9 mouse cellular contexts compared by ENCODE assay signal in genomic region chr17:45575123-45575897, GRCm38 (mm10). TPM values are rescaled to one million over a fixed set of nuclear protein-coding genes. Genes with fewer than 3 reads are reported as not detected.
DNase-seq lines count a peak whose midpoint lies in the region; ATAC-seq and TF ChIP-seq lines count a peak whose summit lies in the region.
"Had no signal": no experiment of that assay in that cellular context is flagged by ENCODE, and none has a peak within 500 bp of the region (broad histone marks: within the 10 kb centered on the region; RNA-seq: fewer than 3 reads in every experiment).

No protein-coding gene starts in this region.

- H3K36me3 ChIP-seq in heart, embryonic 11.5 days (ENCODE audit: control insufficient read depth, insufficient read depth, low read length), result peaks cover 12% of the 10 kb centered on the region
- peaks cover 4% of the 10 kb centered on the region; the same call in 1 of the 2 replicates for H3K36me3 ChIP-seq in testis, adult 2 months (ENCODE audit: control insufficient read depth, insufficient read depth, low read length)
- H3K36me3 ChIP-seq in liver, embryonic 11.5 days (ENCODE audit: control insufficient read depth, insufficient read depth, low read length), result peaks cover 15% of the 10 kb centered on the region

- H3K4me3 ChIP-seq in heart, embryonic 11.5 days (ENCODE audit: low read depth, low read length), result no peak overlapping the region
- no peak overlapping the region for H3K4me3 ChIP-seq in testis, adult 2 months (ENCODE audit: control insufficient read depth, low read depth, low read length)
- peak overlapping the region; percentile 100; the same call in 1 of the 2 replicates for H3K4me3 ChIP-seq in liver, embryonic 11.5 days (ENCODE audit: low read depth, low read length)

- H3K27me3 ChIP-seq in heart, embryonic 11.5 days (ENCODE audit: control insufficient read depth, insufficient read depth, low read length), result no peaks in the 10 kb centered on the region
- no peaks in the 10 kb centered on the region for H3K27me3 ChIP-seq in testis, adult 2 months (ENCODE audit: control insufficient read depth, insufficient read depth, low read length)
- H3K27me3 ChIP-seq in liver, embryonic 11.5 days (replicated peaks; ENCODE audit: control insufficient read depth, insufficient read depth, low read length), result no peaks in the 10 kb centered on the region

- peak overlapping the region; percentile 8; the same call in 1 of the 2 replicates for H3K4me2 ChIP-seq in heart, embryonic 11.5 days
- peak overlapping the region; percentile 98 for H3K4me2 ChIP-seq in liver, embryonic 11.5 days

- peak overlapping the region; percentile 100; the same call in 1 of the 2 replicates for H3K9ac ChIP-seq in heart, embryonic 11.5 days (ENCODE audit: low read depth, low read length)
- peak overlapping the region; percentile 100 for H3K9ac ChIP-seq in liver, embryonic 11.5 days (ENCODE audit: low read depth, low read length)

- no peaks in the 10 kb centered on the region for H3K9me3 ChIP-seq in heart, embryonic 11.5 days (replicated peaks; ENCODE audit: control insufficient read depth, low read length)
- H3K9me3 ChIP-seq in liver, embryonic 11.5 days (ENCODE audit: control insufficient read depth, low read length), result no peaks in the 10 kb centered on the region

- no peak for ATAC-seq in heart, embryonic 11.5 days (replicated peaks; ENCODE audit: insufficient number of reproducible peaks, low FRiP score, low TSS enrichment)
- ATAC-seq in liver, embryonic 11.5 days (replicated peaks; ENCODE audit: low FRiP score), result no peak

- peaks cover 23% of the 10 kb centered on the region for H3K4me1 ChIP-seq in heart, embryonic 11.5 days (ENCODE audit: control insufficient read depth, insufficient read depth, low read length)
- H3K4me1 ChIP-seq in testis, adult 2 months (ENCODE audit: control insufficient read depth, insufficient read depth, low read length), result peaks cover 11% of the 10 kb centered on the region
- peaks cover 34% of the 10 kb centered on the region for H3K4me1 ChIP-seq in liver, embryonic 11.5 days (replicated peaks; ENCODE audit: control insufficient read depth, insufficient read depth, low read length)

- no peak for TF ChIP-seq POLR2A in testis, adult 2 months (IDR thresholded peaks at IDR 0.05; ENCODE audit: control insufficient read depth, low read depth, low read length)

- 92% methylated on average over 8 of the region's 8 CpGs for WGBS in heart, embryonic 11.5 days (ENCODE audit: insufficient replicate concordance)
- 87% methylated on average over 8 of the region's 8 CpGs for WGBS in liver, embryonic 11.5 days

- DNase-seq in heart, adult 9 months (ENCODE audit: low spot score in 2 of 2), result no peak
- DNase-seq in testis, postnatal 10 days (ENCODE audit: low spot score), result no peak
- DNase-seq in liver, embryonic 11.5 days (ENCODE audit: low spot score), result no peak
- DNase-seq in ovary, postnatal 10 days (ENCODE audit: low spot score), result no peak
- no peak for DNase-seq in embryo, embryonic 10 days (ENCODE audit: low spot score)
- no peak for DNase-seq in left cerebral cortex, adult 9 months (ENCODE audit: low spot score in 2 of 2)
- DNase-seq: right cerebral cortex, postnatal 25 days had no signal

- no peak overlapping the region for H3K27ac ChIP-seq in heart, embryonic 11.5 days (ENCODE audit: low read depth, low read length)
- H3K27ac ChIP-seq in testis, adult 2 months (ENCODE audit: control insufficient read depth, insufficient read depth, low read depth, low read length), result peak overlapping the region; percentile 98
- peak overlapping the region; percentile 99 for H3K27ac ChIP-seq in liver, embryonic 11.5 days (ENCODE audit: low read depth, low read length)

- no peak for TF ChIP-seq CTCF in testis, adult 2 months (IDR thresholded peaks at IDR 0.05; ENCODE audit: control insufficient read depth, insufficient read depth, insufficient replicate concordance, low read depth, low read length)

RNA-seq across cellular contexts. Expression of gene Hsp90ab1, which starts 2.2 kb away (rescaled TPM):
- polyA plus RNA-seq in heart, embryonic 11.5 days (2014; fragmentation: Nextera tagmentation; extraction: Ambion mirVana), result 1,458 and 1,495 TPM in 2 replicates
- 99.1 and 109 TPM in 2 replicates for polyA plus RNA-seq in testis, adult 2 months (2012; rRNA removed)
- 1,837 and 1,887 TPM in 2 replicates for polyA plus RNA-seq in liver, embryonic 11.5 days (2014; fragmentation: Nextera tagmentation; extraction: Ambion mirVana)

RNA-seq across cellular contexts. Expression of gene Slc35b2, which starts 11.6 kb away (rescaled TPM):
- 87.2 and 91.0 TPM in 2 replicates for polyA plus RNA-seq in heart, embryonic 11.5 days (2014; fragmentation: Nextera tagmentation; extraction: Ambion mirVana)
- polyA plus RNA-seq in testis, adult 2 months (2012; rRNA removed), result 26.6 and 35.6 TPM in 2 replicates
- polyA plus RNA-seq in liver, embryonic 11.5 days (2014; fragmentation: Nextera tagmentation; extraction: Ambion mirVana), result 110 and 116 TPM in 2 replicates

RNA-seq across cellular contexts. Expression of gene Nfkbie, which starts 19.8 kb away (rescaled TPM):
- 2.4 TPM in 2 replicates for polyA plus RNA-seq in heart, embryonic 11.5 days (2014; fragmentation: Nextera tagmentation; extraction: Ambion mirVana)
- 0.83 and 0.95 TPM in 2 replicates for polyA plus RNA-seq in testis, adult 2 months (2012; rRNA removed)
- polyA plus RNA-seq in liver, embryonic 11.5 days (2014; fragmentation: Nextera tagmentation; extraction: Ambion mirVana), result 2.5 and 3.0 TPM in 2 replicates

RNA-seq across cellular contexts. Expression of gene Slc29a1, which starts 24.1 kb away (rescaled TPM):
- polyA plus RNA-seq in heart, embryonic 11.5 days (2014; fragmentation: Nextera tagmentation; extraction: Ambion mirVana), result 52.7 and 61.2 TPM in 2 replicates
- 138 and 143 TPM in 2 replicates for polyA plus RNA-seq in testis, adult 2 months (2012; rRNA removed)
- polyA plus RNA-seq in liver, embryonic 11.5 days (2014; fragmentation: Nextera tagmentation; extraction: Ambion mirVana), result 277 and 325 TPM in 2 replicates

RNA-seq across cellular contexts. Expression of gene Tmem151b, which starts 25.8 kb away (rescaled TPM):
- polyA plus RNA-seq in heart, embryonic 11.5 days (2014; fragmentation: Nextera tagmentation; extraction: Ambion mirVana), result 1.00 and 1.0 TPM in 2 replicates
- 0.35 and 0.37 TPM in 2 replicates for polyA plus RNA-seq in testis, adult 2 months (2012; rRNA removed)
- 1.2 and 1.4 TPM in 2 replicates for polyA plus RNA-seq in liver, embryonic 11.5 days (2014; fragmentation: Nextera tagmentation; extraction: Ambion mirVana)

Comparison
In these comparisons a context has a peak if more than half of its experiments do, and no peak if none do; other contexts are left out.
1. RNA of gene Hsp90ab1, which starts 2.2 kb away (polyA plus RNA-seq): 1,837 to 1,887 TPM in liver, embryonic 11.5 days and 1,458 to 1,495 TPM in heart, embryonic 11.5 days; 99.1 to 109 TPM in testis, adult 2 months; every median in the first group is over 10 times any median in the second.